Mouse (Mus musculus) lung, adult 2 months (tissue): ENCODE data around the gene Rnf220.

Experiments used
- CTCF ChIP-seq: fragments of 200-500 bp; IDR thresholded peaks from 2 replicates; pipeline ENCODE4 v1.5.1; 2011; ENCODE audit warnings: mild to moderate bottlenecking, low read length, control low read depth; ENCODE audit not compliant: insufficient read depth
- POLR2A ChIP-seq: fragments of 200-500 bp; IDR thresholded peaks from 2 replicates; pipeline ENCODE4 v1.6.1; 2011; ENCODE audit warnings: low read depth, mild to moderate bottlenecking, control low read depth, low read length, borderline replicate concordance; ENCODE audit errors: extremely low read depth

DNA sequence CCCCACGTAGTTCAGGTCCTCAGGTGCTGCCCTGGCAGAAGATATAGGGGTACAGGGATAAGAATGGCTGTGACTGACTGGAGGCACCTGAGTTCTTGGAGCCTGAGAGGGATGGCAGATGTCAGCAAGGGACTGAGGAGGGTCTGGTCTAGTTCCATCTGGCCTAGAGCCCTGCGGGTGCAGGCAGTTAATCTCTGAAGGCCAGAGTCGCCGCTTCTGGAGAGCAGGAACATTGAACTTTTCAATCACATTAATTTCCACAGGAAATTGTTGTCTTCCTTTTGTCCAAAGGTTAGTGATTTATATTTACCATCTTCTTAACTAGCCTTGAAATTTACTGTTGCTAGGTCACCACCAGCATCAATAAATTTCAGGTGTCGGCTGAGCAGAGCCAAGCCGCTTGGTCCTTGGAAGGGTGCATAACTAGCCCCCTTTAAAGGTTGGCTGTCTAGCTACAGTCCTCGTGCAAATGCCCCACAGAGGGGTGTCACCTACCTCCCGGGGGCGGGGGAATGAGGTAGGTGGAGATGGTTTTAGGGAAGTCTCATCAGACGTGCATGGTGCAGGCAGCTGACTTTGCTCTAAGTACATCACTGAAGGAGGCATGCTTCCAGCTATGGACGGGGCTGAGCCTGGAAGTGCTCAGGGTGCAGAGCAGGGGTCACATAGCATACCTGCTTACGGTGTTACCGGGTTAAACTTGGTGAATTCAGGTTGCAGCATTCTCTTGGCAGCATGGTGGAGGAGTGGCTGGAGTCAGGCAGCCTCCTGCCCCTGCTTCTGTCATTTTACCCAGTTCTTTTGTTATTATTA lies 234.5 kb downstream of the Rnf220 start:
- TF ChIP-seq POLR2A (no peak), CTCF (no peak)
